Mouse (Mus musculus) frontal cortex, postnatal 10 days (tissue): ENCODE results near the gene Hoxb4.

ENCODE experiments used
- DNase-seq, 2 experiments: peaks; one replicate each; pipeline ENCODE4 v3.0.0; 2022; ENCODE audit warnings: low spot score in 2 of 2, mixed read lengths in 1 of 2

Gene Hoxb4

DNA sequence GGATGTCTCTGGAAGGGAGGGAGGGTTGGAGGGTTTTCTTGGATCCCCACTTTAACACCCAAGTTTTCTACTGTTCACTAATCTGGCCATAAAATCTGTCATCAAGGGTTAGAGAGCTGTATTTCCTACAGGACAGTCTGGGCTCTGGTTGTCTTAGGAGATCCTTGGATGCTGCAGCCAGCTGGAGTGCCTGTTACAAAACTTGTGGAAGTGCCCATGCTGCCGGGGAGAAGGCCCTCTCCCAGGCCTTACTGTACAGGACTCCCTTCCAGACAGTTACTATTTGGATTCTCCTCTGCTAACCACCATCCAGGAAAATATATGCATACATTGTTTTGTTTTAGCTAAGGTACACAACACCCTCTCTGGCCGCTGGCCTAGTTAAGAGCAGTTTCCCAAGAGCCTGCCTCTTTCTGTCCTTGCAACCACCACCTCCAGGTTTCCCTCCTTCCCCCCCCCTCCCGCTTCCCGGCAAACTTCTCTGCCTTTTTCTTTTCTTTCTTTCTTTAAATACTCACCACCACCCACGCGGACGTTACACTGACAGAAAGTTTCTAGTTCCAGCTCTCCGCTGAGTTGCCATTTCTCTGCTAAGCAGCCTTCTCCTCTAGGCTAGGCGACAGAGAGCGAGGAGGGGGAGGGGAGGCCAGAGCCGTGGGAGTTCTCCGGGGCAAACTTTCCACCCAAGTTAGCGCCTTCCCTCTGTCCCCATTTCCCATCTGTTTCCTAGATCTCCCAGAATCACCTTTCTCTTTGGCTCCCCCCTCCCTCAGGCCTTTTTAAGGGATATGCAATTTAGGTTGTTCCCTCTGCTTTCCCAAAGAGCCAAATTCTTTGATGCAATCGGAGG, 31.6 kb downstream of the Hoxb4 start:
- DNase-seq, result no peak

DNA sequence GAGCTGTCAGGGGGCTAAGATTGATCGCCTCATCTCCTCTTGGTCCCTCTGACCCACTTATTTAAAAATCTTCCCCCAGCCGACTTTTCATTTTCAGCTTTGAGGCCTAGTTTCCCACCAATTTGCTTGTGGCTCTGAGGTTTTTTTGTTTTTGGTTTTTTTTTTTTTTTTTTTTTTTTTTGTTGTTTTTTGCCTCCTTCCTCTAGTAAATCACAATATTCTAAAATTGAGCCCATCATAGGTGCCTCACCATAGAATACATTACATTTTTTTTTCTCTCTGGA, 32.2 kb downstream of the Hoxb4 start, which contains the start of gene Hoxb2:
TSS of gene Hoxb2 (plus strand) at position 185 of the 284 bp plus-strand sequence.
- no peak for DNase-seq

DNA sequence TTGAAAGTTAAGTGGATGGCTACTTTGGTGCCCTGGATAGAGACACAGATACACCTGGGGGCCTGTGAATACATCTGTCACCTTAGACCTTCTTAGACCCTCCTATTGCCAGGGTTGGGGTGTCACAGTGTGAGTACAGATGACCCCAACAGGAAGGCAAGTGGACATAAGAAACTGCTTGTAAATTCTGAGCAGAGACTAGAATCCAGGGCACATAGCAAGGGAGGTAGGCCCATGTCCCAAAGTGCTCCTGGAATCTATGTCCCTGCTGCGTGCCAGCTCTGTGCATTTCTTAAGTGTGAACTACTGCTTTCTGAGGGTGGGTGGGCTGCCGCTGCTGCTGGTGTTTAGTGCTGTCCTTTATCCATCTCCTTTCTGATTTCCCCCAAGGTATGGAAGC, 32.7 kb downstream of the Hoxb4 start:
- no peak for DNase-seq

- DNase-seq, result no peak
Measured at GRCm38 (mm10) chr11:96351312-96351711, 33.2 kb downstream of the Hoxb4 start.

GRCm38 (mm10) chr11:96351831-96352230, 33.8 kb downstream of the Hoxb4 start:
- DNase-seq, result no peak

- no peak for DNase-seq
Measured at GRCm38 (mm10) chr11:96352691-96353521, 34.8 kb downstream of the Hoxb4 start.

- DNase-seq, result no peak
Measured at GRCm38 (mm10) chr11:96353522-96353841, 35.4 kb downstream of the Hoxb4 start.

GRCm38 (mm10) chr11:96353939-96354338, 35.9 kb downstream of the Hoxb4 start:
- no peak for DNase-seq

- DNase-seq, result no peak
Measured at GRCm38 (mm10) chr11:96354376-96354775, 36.3 kb downstream of the Hoxb4 start.

DNA sequence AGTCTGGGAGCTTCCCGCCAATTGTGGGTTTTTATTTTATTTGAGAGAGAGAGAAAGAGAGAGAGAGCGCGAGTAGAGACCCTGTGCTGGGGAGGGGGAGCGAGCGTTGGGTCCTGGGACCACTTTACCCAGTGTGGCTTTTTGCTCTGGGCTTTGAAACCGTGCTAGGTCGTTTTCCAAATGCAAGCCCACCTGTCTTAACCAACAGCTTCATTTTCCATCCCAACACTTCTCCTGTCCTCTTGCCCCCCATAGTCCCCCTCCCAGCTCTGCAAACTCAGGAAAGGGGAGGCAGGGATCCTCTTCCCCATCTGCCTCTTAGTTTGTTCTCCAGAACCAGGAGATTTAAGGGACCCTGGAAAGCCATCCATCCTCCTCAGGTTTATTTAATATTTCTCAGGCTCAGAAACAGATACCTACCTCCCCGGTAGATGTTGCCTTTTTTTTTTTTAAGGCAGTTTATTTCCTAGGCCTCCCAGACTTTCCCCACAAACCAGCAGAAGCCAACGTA, 36.8 kb downstream of the Hoxb4 start:
- DNase-seq, result no peak

DNA sequence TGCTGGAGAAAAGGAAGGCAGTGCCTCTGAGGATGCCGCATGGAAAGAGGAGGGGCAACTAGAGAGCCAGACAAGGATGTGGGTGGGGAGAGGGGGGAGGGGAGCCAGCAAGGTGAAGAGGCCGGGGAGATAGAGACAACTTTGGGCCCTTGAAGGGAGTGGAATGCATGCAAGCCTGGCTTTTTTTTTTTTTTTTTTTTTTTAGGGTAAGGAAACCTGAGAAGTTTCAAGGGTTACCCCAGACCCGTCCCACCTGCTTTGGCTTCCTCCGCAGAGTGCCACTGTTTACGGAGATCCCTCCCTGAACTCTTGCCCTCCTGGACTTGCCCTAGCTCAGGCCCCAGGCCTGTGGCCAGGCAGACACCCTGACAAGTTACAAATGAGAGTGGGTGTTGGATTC, 45.7 kb downstream of the Hoxb4 start:
- DNase-seq, result no peak

DNA sequence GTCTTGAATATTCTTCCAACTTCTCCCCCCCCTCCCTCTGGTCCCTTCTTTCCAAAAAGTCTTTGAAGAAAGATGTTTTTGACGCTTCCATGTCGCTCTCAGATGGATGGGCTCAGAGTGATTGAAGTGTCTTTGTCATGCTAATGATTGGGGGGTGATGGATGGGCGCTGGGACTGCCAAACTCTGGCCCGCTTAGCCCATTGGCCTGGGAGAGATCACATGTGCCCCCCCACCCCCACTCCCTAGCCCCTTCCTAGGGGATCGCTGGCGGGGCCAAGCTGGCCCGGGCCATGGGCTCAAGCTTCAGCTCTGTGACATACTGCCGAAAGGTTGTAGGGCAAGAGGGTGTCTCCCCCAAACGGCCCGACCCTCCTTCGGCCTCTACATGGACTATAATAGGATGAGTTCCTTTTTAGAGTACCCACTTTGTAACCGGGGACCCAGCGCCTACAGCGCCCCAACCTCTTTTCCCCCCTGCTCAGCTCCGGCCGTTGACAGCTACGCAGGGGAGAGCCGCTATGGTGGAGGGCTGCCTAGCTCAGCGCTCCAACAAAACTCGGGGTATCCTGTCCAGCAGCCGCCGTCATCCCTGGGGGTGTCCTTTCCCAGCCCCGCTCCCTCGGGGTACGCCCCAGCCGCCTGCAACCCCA, 47.5 kb downstream of the Hoxb4 start, which contains the start of gene Hoxb1:
TSS of gene Hoxb1 (plus strand) at position 312 of the 651 bp plus-strand sequence.
- no peak for DNase-seq

DNA sequence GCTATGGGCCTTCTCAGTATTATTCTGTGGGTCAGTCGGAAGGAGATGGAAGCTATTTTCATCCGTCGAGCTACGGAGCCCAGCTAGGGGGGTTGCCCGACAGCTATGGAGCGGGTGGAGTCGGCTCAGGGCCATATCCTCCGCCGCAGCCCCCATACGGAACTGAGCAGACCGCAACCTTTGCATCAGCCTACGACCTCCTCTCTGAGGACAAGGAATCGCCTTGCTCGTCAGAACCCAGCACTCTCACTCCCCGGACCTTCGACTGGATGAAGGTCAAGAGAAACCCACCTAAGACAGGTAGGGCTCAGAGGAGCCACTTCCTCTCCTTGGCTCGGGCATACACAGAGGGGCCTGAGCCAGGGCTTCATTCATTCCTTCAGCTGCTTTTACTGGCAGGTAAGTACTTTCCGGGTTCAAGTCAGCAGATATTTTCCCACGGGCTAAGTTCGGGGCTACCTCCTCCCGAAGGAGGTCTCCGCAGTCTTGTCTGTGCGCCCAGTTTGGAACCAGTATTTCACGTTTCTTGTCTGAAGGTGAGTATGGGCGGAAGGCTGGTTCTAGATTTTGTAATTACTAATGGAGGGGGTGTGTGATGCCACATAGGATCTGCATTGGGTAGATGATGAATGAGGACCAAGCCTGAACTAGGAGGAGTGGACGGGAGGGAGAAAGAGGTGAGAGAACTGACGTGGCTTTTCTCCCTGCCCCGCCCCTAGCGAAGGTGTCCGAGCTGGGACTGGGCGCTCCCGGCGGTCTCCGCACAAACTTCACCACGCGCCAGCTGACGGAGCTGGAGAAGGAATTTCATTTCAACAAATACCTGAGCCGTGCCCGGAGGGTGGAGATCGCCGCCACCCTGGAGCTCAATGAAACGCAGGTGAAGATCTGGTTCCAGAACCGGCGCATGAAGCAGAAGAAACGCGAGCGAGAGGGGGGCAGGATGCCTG, 48.3 kb downstream of the Hoxb4 start:
- DNase-seq, result no peak

GRCm38 (mm10) chr11:96367141-96367540, 49.1 kb downstream of the Hoxb4 start:
- no peak for DNase-seq

GRCm38 (mm10) chr11:96368686-96369085, 50.6 kb downstream of the Hoxb4 start:
- no peak for DNase-seq

- DNase-seq, result no peak
Measured at GRCm38 (mm10) chr11:96369140-96369539, 51.1 kb downstream of the Hoxb4 start.
